Mouse (Mus musculus) kidney, postnatal 10 days (tissue): ENCODE measurements around the gene Nudt9.
A peak's percentile ranks its signal among the peaks of the same experiment; 100 is the strongest.
"Not testable (repeated sequence)": the region's sequence is repeated elsewhere in the genome, so short reads cannot be mapped to it uniquely, and the experiment has no call there.

ENCODE experiments used
- DNase-seq: peaks from one replicate; pipeline ENCODE4 v3.0.0; 2021; ENCODE audit warnings: mixed read lengths

Nudt9 gene

DNA sequence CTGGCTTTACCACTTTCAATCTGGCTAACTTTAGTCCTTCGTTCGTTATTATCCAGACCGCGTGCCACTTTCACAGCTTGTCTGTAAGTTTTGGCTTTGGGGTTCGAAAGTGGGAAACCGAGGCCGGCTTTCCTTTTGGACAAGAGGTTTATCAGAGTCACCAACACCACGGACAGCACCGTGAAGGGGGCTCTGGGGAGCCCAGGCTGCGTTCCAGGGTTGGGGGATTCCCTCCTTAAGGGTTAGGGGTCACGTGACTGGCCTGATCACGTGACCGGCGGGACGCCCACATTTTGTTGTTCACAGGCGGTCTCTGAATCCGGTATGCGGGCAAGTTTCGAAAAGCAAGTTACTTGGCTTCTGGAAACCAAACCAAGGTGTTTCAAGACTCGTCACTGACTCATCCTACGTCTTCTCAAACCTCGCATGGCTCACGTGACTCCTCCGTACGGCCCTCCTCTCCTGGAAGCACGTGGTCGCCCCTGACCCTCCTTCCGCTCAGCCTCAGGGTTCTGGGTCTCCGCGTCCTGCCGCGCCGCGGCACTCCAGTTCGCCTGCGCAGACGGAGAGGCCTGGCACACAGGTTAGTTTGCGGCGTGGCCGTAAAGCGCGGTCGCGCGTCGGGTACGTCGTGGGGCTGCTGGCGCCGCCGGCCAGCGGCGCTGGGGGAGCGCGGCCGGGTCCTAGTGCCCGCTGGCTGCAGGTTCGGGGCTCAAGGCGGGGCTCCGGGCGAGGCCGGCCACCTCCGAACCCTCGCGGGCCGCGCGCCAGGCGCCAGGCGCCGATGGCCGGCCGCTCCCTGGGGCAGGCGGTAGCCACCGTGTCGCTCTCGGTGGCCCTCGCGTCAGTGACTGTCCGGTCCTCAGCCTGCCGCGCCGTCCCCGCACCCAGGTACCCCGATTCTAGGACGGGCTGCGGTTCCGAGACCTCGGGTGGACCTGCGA is at the start of gene Nudt9:
Gene Nudt9 (plus strand): TSS at position 51 of the 944 bp plus-strand sequence.
- DNase-seq, result peak; percentile 98

DNA sequence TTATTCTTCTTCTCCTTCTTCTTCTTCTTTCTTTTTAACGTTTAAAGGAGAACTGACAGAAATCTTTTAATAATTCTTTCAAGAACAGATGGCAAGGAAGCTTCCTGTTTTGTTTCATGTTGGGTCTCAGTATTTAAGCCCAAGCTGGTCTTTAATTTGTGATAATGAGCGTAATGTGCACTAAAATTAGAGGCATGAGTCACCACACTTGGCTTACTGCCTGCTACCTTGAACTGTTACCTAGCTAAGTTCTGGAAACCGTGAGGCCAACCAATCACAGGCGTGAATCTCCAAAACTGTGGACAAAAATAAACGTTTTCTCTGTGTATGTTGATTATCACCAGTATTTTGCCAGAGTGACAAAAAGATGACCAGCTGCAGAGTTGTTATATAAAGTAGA is 47.4 kb upstream of the Nudt9 start:
- DNase-seq, result no peak

DNA sequence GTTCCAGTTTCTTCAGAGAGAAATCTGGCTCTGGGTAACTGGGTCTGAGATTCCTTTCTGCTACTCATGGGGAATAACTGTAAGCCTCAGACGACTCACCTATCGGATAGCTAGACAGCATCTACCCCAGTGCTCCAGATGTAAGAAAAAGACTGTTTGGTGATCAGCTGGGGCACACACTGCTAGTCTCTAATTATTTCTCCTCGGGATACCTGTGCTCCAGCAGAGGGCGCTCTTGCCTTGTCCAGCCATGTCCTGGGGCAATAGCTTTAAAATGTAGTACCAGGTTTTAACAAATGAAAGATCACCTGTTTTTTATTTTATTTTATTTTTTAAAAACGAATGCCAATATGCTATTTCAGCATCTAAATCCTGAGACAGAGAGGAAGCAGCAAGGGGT is 46.4 kb upstream of the Nudt9 start:
- peak; percentile 93 for DNase-seq

DNA sequence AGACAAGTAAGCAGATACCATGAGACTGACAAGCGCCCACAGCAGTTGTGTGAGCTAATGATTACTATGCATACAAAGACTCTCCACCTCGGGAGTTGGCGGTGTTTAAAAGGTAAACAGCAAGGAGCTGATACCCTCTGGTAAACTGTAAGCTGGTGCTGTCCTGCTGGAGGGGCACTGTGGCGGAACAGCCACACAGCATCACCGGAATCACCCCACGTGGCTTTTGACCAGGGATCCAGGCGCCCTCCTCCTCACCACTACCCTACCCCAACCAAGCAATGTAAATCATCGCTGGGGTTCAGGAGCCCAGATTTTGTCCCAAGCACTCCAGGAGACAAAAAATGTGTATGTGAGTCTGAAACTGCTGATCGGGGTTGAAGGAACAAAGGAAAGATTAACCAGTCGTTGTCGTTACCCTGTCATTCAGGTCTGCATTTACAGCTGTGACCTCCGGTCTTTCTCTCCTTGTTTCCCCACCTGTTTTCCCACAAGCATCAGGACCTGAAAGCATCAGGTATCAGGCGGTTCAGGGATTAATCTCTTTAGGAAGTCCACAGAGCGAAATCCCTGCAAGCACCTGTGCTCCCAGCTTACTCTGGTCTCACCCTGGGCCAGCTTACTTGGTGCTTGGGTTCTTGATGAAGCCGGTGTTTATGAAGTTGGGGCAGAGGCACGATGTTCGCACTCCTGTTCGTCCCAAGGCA is 43.4 kb upstream of the Nudt9 start:
- DNase-seq, result no peak

DNA sequence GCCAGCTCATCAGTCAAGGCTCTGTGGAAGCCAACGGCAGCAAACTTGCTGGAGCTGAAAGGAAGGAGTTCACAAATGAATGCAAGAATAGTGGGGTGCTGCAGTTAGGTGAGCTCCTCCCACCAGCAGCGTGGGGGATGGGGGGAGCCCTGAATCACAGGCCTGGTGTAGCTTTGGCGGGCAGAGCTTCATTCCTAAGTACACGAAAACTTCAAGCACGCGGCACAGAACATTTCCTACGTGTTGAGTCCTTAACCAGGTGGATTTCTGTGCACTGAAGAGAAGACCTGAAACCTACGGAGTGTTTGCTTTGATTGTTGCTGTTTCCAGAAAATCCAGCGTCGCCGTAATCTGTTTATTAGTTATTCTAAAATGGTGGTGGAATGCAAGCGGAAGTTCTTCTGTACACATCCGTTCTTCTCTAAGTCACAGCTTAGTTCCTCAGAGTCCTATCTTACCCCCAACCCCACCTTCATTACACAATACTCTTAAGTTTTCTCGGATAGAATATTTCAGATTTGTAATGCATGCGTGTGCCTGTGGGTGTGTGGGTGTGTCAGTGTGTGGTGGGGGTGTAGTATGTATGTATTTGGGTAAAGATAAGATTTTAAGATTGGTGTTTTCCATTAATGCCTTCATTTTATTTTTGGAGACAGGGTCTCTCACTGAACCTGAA is 42.7 kb upstream of the Nudt9 start:
- DNase-seq, result no peak

DNA sequence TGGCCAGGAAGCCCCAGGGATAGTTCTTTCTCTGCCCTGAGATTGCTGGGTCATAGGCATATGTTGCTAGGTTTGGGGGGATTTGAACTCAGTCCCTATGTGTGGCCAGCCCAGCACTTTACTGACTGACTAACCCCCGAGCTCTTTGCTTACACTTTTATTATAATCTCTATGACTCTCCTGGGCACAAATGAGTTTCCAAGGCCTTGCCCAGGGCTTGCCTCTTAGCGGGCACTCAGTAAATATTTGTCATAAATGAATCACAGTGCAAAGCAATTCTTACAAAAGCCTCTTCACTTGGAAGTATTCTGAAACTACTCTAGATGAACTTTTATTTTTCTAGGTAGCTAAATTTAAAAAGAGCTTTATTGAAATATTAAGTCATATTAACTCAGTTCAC is 42.2 kb upstream of the Nudt9 start:
- no peak for DNase-seq

DNA sequence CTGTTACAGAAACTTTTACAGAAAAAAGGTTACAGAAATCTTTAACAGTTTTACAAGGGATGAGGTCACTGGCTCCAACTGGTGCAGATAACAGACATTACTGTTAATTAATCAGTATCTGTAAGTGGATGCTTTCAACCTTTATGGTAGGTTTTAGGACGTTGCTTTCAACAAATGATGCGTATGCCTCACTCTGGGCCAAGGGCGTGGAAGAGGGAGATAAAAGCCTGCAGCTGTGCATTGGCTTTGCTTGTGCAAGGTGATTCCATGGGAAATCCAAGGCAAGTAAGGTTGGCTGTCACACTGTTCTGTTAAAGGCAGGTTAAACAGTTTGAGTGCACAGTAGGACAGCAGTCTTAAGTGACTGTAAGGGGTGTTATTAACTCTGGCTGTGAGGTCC is 39.3 kb upstream of the Nudt9 start:
- no peak for DNase-seq

DNA sequence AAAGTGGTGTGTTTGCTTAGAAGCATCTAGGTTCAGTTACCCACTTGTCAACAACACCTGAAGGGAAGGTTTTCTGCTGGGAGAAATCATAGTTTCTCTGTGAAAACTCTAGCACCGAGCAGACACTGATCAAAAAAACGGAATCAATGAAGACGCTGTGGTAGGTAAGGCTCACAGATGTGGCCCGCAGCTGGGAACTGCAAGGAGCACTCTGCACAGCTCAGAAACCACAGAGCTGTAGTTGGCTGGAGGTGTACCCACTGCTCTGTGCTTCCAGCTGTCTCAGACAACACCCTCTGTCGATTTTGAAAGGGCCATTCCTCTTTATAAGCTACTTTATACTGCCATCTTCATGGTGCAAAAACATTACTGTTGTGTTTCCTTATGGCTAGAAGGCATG is 38.3 kb upstream of the Nudt9 start:
- DNase-seq, result no peak

DNA sequence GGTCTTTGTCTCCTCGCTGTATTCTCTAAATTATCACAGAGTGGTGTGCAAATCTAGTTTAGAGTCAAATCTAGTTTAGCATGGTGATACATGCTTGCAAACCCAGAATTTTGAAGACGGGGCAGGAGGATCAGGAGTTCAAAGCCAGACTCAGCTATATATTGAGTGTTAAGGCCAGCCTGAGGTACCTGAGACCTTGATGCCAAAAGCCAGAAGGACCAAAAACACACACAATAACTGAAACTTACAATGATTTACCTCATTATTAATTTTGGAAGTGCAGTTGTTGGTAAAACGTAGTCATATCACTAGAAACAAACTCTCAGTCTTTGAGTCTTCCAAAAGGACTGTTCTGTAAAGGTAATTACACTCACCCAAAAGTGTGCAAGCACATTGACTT is 36.7 kb upstream of the Nudt9 start:
- no peak for DNase-seq

DNA sequence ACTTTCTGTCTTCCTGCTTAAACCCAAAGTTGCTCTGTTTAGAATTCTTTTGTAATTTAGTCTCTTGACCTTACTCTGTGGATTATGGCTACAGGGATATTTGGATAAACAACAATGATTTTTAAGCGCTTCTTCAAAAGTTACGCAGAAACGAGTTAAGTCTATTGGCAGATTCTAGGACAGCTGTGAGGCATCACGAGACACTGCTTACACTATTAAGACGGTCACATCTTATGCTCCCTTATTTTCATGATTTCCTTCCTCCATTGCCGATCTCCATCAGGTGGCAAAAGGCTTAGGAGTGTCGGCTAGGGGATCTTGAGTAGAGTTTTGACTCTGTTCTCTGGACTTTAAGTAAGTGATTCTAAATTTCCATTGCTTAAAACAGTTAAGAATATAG is 35.8 kb upstream of the Nudt9 start:
- DNase-seq, result no peak

DNA sequence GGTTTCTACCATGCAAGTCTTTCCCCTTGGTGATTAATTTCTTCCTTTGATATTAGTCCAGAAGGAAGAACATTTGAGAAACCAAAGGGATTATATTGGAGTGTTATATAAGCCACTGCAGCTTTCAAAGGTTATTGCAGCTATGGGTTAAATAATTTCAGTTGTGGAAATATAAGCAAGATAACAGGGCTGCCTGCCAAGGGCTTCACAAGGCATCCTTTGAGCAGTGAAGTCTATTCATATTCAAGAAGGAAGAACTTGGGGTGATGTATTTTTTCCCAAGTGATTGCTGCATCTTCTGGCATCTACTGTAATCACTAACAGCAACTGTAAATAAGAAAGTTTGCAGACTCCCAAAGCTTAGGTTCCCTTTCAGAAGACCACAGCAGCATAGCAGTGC is 34.7 kb upstream of the Nudt9 start:
- DNase-seq, result no peak

DNA sequence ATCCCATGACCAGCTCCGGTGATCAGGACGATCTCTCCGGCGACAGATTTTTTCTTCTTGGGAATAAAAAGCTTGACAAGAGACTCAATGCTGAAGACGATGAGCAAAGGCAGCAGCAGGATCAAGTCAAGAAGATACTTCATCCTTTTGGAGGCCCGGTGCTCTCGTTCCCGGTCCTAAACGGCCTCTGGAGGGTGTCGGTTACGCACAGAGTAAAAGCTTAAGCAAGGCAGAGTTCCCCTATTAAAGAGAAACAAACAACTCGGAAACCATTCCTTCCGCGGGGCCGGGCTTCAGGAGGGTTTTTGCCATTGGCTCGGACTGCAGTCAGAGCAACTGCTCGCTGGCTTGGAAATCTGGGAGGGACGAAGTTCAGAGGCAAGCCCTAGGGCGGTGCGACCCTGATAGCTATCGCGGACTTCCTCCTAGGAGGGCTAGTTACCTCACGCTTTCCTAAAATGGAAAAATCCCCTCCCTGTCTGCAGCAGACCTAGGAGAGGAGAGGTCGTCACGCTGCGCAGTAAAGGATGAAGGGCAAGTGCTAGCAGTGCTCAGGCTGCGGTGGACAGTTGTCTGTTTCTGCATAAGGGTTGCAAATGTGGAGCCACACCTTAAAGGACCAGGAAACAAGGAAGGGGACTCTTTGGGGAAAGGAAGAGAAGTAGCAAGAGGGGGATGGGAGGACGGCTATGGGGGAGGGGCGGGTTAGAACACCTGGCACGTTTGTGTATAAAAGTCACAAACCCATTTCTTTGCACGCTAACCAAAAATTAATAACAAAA is 24.3 kb upstream of the Nudt9 start, which contains the start of gene Hsd17b11:
Gene Hsd17b11 (minus strand): TSS at position 323 of the 782 bp plus-strand sequence.
- peak; percentile 93 for DNase-seq

DNA sequence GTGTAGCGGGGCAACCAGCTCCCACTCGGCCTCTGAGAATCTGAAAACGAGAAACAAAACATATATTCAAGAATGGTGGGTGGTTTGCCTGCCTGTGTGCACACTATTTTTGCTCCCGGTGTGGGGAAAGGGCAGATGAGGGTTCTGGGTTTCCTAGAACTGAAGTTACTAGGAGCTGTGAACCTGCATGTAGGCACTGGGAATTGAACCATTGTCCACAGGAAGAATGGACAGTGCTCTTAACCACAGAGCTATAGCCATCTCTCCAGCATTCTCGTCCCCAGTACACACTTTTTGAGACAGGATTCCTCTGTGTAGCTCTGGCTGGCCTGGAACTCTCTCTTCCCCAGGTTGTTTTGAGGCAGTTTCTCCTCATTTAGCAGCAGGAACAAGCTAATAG is 23.5 kb upstream of the Nudt9 start:
- DNase-seq, result no peak

DNA sequence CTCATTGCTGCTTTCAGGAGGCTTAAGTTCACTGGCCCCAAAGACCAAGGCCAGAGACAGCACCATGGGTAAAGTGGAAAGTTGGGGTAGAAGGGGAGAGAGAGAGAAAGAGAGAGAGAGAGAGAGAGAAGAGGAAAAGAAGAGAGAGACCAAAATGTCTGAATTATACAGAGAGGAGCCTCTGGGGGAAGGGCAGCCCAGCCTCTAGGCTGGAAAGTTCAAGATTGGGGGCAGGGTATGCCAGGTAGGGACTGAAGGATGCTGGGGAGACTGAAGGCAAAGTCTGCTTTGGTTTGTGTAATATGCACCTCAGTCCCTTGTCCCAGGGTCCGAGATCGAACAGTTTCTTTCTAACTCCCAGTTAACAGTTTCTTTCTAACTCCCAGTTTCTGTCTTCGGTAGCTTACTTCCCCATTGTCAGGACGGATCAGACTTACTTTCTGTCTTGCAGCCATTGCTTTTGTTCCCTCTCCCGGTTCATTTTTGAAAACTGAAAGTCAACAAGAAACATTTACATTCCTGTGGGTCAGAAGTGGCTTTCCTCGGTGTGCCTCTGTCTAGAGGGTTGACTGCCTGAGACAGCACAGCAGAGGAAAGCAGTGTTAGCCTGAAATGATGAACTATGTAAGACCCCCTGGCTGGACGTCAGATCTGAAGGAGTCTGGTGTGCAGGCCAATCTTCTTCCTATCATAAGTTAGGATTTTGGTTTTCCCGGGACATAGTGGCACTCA is 22.7 kb upstream of the Nudt9 start:
- no peak for DNase-seq

DNA sequence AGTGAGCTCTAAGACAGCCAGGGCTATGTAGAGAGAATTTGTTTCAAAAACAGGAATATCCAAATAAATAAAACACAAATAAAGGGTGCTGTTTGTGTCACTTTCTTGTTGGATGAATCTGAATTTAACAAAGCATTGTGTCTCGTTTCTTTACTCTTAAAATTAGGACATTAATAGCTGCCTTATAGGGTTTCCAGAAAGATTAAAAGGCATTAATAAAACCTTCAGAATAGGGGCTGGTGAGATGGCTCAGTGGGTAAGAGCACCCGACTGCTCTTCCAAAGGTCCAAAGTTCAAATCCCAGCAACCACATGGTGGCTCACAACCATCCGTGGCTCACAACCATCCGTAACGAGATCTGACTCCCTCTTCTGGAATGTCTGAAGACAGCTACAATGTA is 21.9 kb upstream of the Nudt9 start:
- not testable (repeated sequence) for DNase-seq

DNA sequence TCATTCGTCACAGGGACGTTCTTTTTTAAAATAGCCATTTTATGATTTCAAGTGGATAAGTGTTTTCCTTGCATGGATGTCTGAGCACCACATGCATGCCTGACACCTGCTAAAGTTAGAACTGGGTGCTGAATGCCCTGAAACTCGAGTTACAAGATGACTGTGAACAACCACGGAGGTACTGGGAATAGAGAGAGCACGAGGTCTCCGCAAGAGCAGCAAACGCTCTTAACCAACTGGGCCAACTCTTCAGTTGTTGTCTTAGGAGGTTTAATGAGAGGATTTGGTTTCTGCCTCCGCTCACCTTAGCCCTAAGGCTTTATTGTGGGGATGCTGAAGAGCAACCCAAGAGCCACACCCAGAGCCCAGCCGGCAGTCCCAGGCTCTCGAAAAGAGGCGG is 21.3 kb upstream of the Nudt9 start:
- no peak for DNase-seq

DNA sequence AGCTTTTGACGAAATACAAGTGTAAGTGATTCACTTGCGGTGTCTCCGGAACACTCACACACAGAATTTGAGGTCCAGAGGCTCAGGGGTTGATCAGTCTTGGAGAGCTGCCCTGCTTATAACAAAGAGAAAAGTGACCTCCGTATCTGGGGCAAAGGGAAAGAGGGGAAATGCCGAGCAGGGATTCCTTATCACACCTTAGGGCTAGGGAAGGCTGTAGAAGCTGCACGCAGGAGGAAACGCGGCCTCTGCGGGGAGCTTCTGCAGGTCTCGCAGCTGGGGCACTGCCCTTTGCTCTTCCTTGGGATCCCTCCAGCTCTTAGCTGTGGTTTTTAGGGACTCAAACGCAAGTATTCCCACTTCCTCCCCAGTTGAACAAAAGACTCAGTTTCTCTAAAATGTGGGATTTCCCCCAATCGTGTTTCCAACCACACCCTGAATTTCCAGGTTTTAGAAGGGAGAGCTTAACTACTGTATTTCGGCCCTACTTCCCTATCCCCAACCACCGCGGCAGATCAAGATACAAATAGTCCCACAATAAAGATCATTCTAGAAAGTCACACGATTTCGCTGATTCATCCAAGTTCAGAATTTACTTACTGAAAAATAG is 20.8 kb upstream of the Nudt9 start:
- no peak for DNase-seq

DNA sequence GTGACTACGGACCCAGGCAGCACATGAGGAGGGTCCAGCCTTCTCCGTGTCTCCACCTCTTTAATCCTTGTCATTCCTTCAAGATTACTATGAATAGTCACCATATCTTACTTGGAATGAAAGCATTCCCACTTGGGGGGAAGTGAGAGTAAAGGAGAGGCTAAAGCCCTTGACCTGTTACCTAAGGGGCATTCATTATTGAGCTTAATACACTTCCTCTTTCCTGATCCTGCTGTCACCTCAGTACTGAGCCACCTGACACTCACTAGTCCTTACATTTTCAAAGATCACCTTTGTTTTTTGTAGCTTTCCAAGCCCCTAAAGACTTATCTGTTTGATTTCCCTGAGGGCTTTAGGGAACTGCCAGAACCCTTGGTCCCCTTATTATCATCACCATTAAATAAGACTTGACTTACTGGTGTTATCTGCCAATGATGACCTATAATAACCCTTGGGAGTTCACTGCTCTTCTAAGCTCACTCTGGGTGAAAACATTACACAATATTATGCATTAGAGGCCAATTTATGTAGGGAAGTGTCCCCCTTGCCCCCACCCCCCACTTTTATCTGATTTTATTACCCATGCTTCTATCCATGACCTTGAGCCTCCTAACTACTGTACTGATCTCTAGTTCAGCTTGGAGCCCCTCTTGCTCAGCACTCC is 13.5 kb upstream of the Nudt9 start:
- DNase-seq, result no peak

DNA sequence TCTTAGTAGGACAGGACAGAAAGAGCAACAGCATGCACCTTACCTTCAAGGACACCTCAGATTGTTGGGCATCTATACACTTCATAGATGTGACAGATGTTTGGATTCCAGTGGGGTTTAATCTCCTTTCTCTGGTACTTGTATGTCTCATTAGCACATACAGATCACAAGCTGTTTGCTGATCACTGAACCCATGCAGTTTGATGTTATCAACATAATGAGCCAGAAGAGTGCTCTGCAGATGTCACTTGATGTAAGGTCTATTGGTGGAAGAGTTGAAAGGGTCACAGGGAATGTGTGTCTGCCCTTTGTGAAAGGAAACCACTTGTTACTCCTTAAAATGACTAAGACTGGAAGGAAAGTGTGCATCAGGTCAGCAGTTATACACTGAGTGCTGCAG is 11.0 kb upstream of the Nudt9 start:
- DNase-seq, result no peak

DNA sequence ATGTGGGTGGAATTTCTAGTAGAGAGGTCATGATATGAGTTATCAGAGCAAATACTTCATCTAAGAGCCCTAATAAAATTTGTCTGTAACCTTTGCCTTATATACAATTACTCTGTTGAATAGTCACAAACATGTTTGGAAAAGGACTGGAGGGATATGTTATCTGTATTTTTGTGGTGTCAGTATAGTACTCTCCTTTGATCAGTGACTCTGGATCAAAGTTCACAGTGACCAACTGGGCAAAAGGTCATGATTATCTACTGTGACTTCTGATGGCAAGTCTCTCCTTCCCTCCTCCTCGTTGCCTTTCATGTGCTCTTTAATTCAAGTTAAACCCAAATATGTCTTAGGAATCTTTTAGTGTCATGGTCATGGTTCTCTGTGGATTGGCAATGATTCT is 10.3 kb upstream of the Nudt9 start:
- no peak for DNase-seq

DNA sequence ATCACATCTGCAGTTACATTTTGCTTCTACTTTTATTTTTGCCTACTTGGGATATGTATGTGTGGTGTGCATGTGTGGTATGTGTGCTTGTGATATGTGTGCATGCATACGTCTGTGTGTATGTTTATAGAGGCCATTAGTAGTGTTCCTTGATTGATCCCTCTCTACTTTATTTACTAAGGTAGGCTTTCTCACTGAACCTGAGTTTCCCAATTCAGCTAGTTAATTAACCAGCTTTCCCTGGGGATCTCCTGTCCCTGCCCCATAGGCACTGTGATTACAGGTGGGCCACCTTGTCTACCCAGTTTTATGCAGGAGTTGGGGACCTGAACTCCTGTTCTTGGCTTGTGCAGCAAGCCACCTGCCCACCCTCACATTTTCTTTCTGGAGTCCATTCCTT is 9.4 kb upstream of the Nudt9 start:
- DNase-seq, result no peak
